Mouse (Mus musculus) adrenal gland, postnatal 25 days (tissue): ENCODE measurements at regions not wholly inside any gene's neighbourhood (a gene's known extent, or its start where the extent isn't known, plus 50 kb on each side); places are given as distances from the start of the nearest gene placed in this dataset.

ENCODE experiments used
- DNase-seq: peaks from one replicate; pipeline ENCODE4 v3.0.0; 2021; ENCODE audit warnings: mixed read lengths

GRCm38 (mm10) chr12:16015596-16015995, 198.9 kb upstream of the Trib2 start:
- DNase-seq = no peak

- DNase-seq = no peak
Observed at GRCm38 (mm10) chr12:16014679-16015078, 198.0 kb upstream of the Trib2 start.

- DNase-seq = no peak
Observed at GRCm38 (mm10) chr12:16013861-16014630, 197.3 kb upstream of the Trib2 start.

- no peak for DNase-seq
Observed at GRCm38 (mm10) chr12:16013354-16013753, 196.6 kb upstream of the Trib2 start.

GRCm38 (mm10) chr12:16012081-16012480, 195.4 kb upstream of the Trib2 start:
- no peak for DNase-seq

- no peak for DNase-seq
Observed at GRCm38 (mm10) chr12:16009822-16010620, 193.3 kb upstream of the Trib2 start.

- no peak for DNase-seq
Observed at GRCm38 (mm10) chr12:16008763-16009515, 192.2 kb upstream of the Trib2 start.

GRCm38 (mm10) chr12:16008261-16008660, 191.5 kb upstream of the Trib2 start:
- DNase-seq = no peak

- no peak for DNase-seq
Observed at GRCm38 (mm10) chr12:16006688-16007087, 190.0 kb upstream of the Trib2 start.

- DNase-seq = no peak
Observed at GRCm38 (mm10) chr12:16006286-16006685, 189.6 kb upstream of the Trib2 start.

- DNase-seq = no peak
Observed at GRCm38 (mm10) chr12:16001811-16002210, 185.1 kb upstream of the Trib2 start.

GRCm38 (mm10) chr12:16001225-16001624, 184.5 kb upstream of the Trib2 start:
- DNase-seq = no peak

GRCm38 (mm10) chr12:15998331-15998730, 181.6 kb upstream of the Trib2 start:
- DNase-seq = no peak

GRCm38 (mm10) chr12:15993866-15994265, 177.1 kb upstream of the Trib2 start:
- DNase-seq = no peak

- no peak for DNase-seq
Observed at GRCm38 (mm10) chr12:15986351-15986750, 169.6 kb upstream of the Trib2 start.

- DNase-seq = no peak
Observed at GRCm38 (mm10) chr12:15985649-15986048, 168.9 kb upstream of the Trib2 start.

- no peak for DNase-seq
Observed at GRCm38 (mm10) chr12:15983591-15984300, 167.0 kb upstream of the Trib2 start.

- DNase-seq = no peak
Observed at GRCm38 (mm10) chr12:15981741-15982140, 165.0 kb upstream of the Trib2 start.

GRCm38 (mm10) chr12:15979233-15979632, 162.5 kb upstream of the Trib2 start:
- no peak for DNase-seq

- DNase-seq = no peak
Observed at GRCm38 (mm10) chr12:15971786-15972185, 155.1 kb upstream of the Trib2 start.

- no peak for DNase-seq
Observed at GRCm38 (mm10) chr12:15970262-15970661, 153.5 kb upstream of the Trib2 start.

- no peak for DNase-seq
Observed at GRCm38 (mm10) chr12:15967550-15968102, 150.9 kb upstream of the Trib2 start.
